Mouse (Mus musculus): ENCODE results near the gene Prpf38a. TPM values are rescaled to one million over a fixed set of nuclear protein-coding genes. Genes with fewer than 3 reads are reported as not detected.

The Prpf38a gene
- polyA plus RNA-seq, 1 experiment: 121 TPM

- Histone ChIP-seq H3K36me3 (ENCODE audit: control insufficient read depth, insufficient read depth, low read length, poor library complexity, severe bottlenecking) (peaks cover 78% of the 10 kb centered on the region), H3K9ac (ENCODE audit: low read depth, poor library complexity, severe bottlenecking) (no peak overlapping the region), H3K27me3 (ENCODE audit: control insufficient read depth, insufficient read depth, low read length, poor library complexity, severe bottlenecking) (no peaks in the 10 kb centered on the region), H3K27ac (ENCODE audit: insufficient read depth, low read length) (no peak overlapping the region), H3K4me3 (ENCODE audit: low read depth, low read length) (no peak overlapping the region), H3K9me3 (replicated peaks; ENCODE audit: control insufficient read depth, insufficient read depth, low read length, poor library complexity, severe bottlenecking) (no peaks in the 10 kb centered on the region), H3K4me1 (ENCODE audit: control insufficient read depth, insufficient read depth, low read length) (no peaks in the 10 kb centered on the region)
- no peak for TF ChIP-seq POLR2A (IDR thresholded peaks at IDR 0.05; ENCODE audit: insufficient read depth, low read length)
- TF ChIP-seq EP300 (IDR thresholded peaks at IDR 0.05; ENCODE audit: insufficient read depth, low read depth, low read length): no peak
- no peak for TF ChIP-seq CTCF (IDR thresholded peaks at IDR 0.05; ENCODE audit: low read depth, low read length)
Measured at GRCm38 (mm10) chr4:108595785-108596184, 16.6 kb upstream of the Prpf38a start.

- H3K4me3 ChIP-seq (ENCODE audit: low read depth, low read length): no peak overlapping the region
- peaks cover 73% of the 10 kb centered on the region for H3K36me3 ChIP-seq (ENCODE audit: control insufficient read depth, insufficient read depth, low read length, poor library complexity, severe bottlenecking)
- no peaks in the 10 kb centered on the region for H3K9me3 ChIP-seq (replicated peaks; ENCODE audit: control insufficient read depth, insufficient read depth, low read length, poor library complexity, severe bottlenecking)
Measured at GRCm38 (mm10) chr4:108593376-108593775, 14.2 kb upstream of the Prpf38a start.

GRCm38 (mm10) chr4:108579743-108580411 lies 741 bp upstream of the Prpf38a start:
- peak overlapping the region; percentile 86 for H3K9ac ChIP-seq (ENCODE audit: low read depth, poor library complexity, severe bottlenecking)
- TF ChIP-seq EP300 (IDR thresholded peaks at IDR 0.05; ENCODE audit: insufficient read depth, low read depth, low read length) (no peak), POLR2A (IDR thresholded peaks at IDR 0.05; ENCODE audit: insufficient read depth, low read length) (no peak), CTCF (IDR thresholded peaks at IDR 0.05; ENCODE audit: low read depth, low read length) (no peak)
- H3K4me3 ChIP-seq (ENCODE audit: low read depth, low read length): peak overlapping the region; percentile 77
- H3K9me3 ChIP-seq (replicated peaks; ENCODE audit: control insufficient read depth, insufficient read depth, low read length, poor library complexity, severe bottlenecking): no peaks in the 10 kb centered on the region
- H3K4me1 ChIP-seq (ENCODE audit: control insufficient read depth, insufficient read depth, low read length): no peaks in the 10 kb centered on the region
- H3K27me3 ChIP-seq (ENCODE audit: control insufficient read depth, insufficient read depth, low read length, poor library complexity, severe bottlenecking): no peaks in the 10 kb centered on the region
- H3K36me3 ChIP-seq (ENCODE audit: control insufficient read depth, insufficient read depth, low read length, poor library complexity, severe bottlenecking): peaks cover 20% of the 10 kb centered on the region
- peak overlapping the region; percentile 35 for H3K27ac ChIP-seq (ENCODE audit: insufficient read depth, low read length)

More at GRCm38 (mm10) chr4:108593376-108593775, 14.2 kb upstream of the Prpf38a start:
- no peaks in the 10 kb centered on the region for H3K4me1 ChIP-seq (ENCODE audit: control insufficient read depth, insufficient read depth, low read length)
- TF ChIP-seq EP300 (IDR thresholded peaks at IDR 0.05; ENCODE audit: insufficient read depth, low read depth, low read length): no peak
- TF ChIP-seq POLR2A (IDR thresholded peaks at IDR 0.05; ENCODE audit: insufficient read depth, low read length): no peak
- TF ChIP-seq CTCF (IDR thresholded peaks at IDR 0.05; ENCODE audit: low read depth, low read length): no peak
- H3K27ac ChIP-seq (ENCODE audit: insufficient read depth, low read length): no peak overlapping the region
- no peak overlapping the region for H3K9ac ChIP-seq (ENCODE audit: low read depth, poor library complexity, severe bottlenecking)
- no peaks in the 10 kb centered on the region for H3K27me3 ChIP-seq (ENCODE audit: control insufficient read depth, insufficient read depth, low read length, poor library complexity, severe bottlenecking)

- H3K36me3 ChIP-seq (ENCODE audit: control insufficient read depth, insufficient read depth, low read length, poor library complexity, severe bottlenecking): peaks cover 68% of the 10 kb centered on the region
- H3K9ac ChIP-seq (ENCODE audit: low read depth, poor library complexity, severe bottlenecking): no peak overlapping the region
- no peak overlapping the region for H3K4me3 ChIP-seq (ENCODE audit: low read depth, low read length)
- TF ChIP-seq EP300 (IDR thresholded peaks at IDR 0.05; ENCODE audit: insufficient read depth, low read depth, low read length): no peak
- TF ChIP-seq CTCF (IDR thresholded peaks at IDR 0.05; ENCODE audit: low read depth, low read length): no peak
- no peak for TF ChIP-seq POLR2A (IDR thresholded peaks at IDR 0.05; ENCODE audit: insufficient read depth, low read length)
- no peaks in the 10 kb centered on the region for H3K9me3 ChIP-seq (replicated peaks; ENCODE audit: control insufficient read depth, insufficient read depth, low read length, poor library complexity, severe bottlenecking)
- no peaks in the 10 kb centered on the region for H3K4me1 ChIP-seq (ENCODE audit: control insufficient read depth, insufficient read depth, low read length)
- H3K27me3 ChIP-seq (ENCODE audit: control insufficient read depth, insufficient read depth, low read length, poor library complexity, severe bottlenecking): no peaks in the 10 kb centered on the region
- no peak overlapping the region for H3K27ac ChIP-seq (ENCODE audit: insufficient read depth, low read length)
Measured at GRCm38 (mm10) chr4:108572644-108573043, 6.5 kb downstream of the Prpf38a start.

GRCm38 (mm10) chr4:108565026-108565425 lies 14.1 kb downstream of the Prpf38a start:
- peaks cover 75% of the 10 kb centered on the region for H3K36me3 ChIP-seq (ENCODE audit: control insufficient read depth, insufficient read depth, low read length, poor library complexity, severe bottlenecking)
- no peak for TF ChIP-seq EP300 (IDR thresholded peaks at IDR 0.05; ENCODE audit: insufficient read depth, low read depth, low read length)
- no peak for TF ChIP-seq POLR2A (IDR thresholded peaks at IDR 0.05; ENCODE audit: insufficient read depth, low read length)
- no peak for TF ChIP-seq CTCF (IDR thresholded peaks at IDR 0.05; ENCODE audit: low read depth, low read length)
- H3K27ac ChIP-seq (ENCODE audit: insufficient read depth, low read length): no peak overlapping the region
- no peaks in the 10 kb centered on the region for H3K9me3 ChIP-seq (replicated peaks; ENCODE audit: control insufficient read depth, insufficient read depth, low read length, poor library complexity, severe bottlenecking)
- no peaks in the 10 kb centered on the region for H3K27me3 ChIP-seq (ENCODE audit: control insufficient read depth, insufficient read depth, low read length, poor library complexity, severe bottlenecking)
- no peak overlapping the region for H3K9ac ChIP-seq (ENCODE audit: low read depth, poor library complexity, severe bottlenecking)
- no peaks in the 10 kb centered on the region for H3K4me1 ChIP-seq (ENCODE audit: control insufficient read depth, insufficient read depth, low read length)
- no peak overlapping the region for H3K4me3 ChIP-seq (ENCODE audit: low read depth, low read length)

GRCm38 (mm10) chr4:108539701-108540100 lies 39.4 kb downstream of the Prpf38a start:
- H3K27me3 ChIP-seq (ENCODE audit: control insufficient read depth, insufficient read depth, low read length, poor library complexity, severe bottlenecking): no peaks in the 10 kb centered on the region
- H3K9ac ChIP-seq (ENCODE audit: low read depth, poor library complexity, severe bottlenecking): no peak overlapping the region
- H3K9me3 ChIP-seq (replicated peaks; ENCODE audit: control insufficient read depth, insufficient read depth, low read length, poor library complexity, severe bottlenecking): no peaks in the 10 kb centered on the region
- no peak overlapping the region for H3K27ac ChIP-seq (ENCODE audit: insufficient read depth, low read length)
- no peaks in the 10 kb centered on the region for H3K4me1 ChIP-seq (ENCODE audit: control insufficient read depth, insufficient read depth, low read length)
- TF ChIP-seq POLR2A (IDR thresholded peaks at IDR 0.05; ENCODE audit: insufficient read depth, low read length) (no peak), EP300 (IDR thresholded peaks at IDR 0.05; ENCODE audit: insufficient read depth, low read depth, low read length) (no peak), CTCF (IDR thresholded peaks at IDR 0.05; ENCODE audit: low read depth, low read length) (no peak)
- no peak overlapping the region for H3K4me3 ChIP-seq (ENCODE audit: low read depth, low read length)
- peaks cover 7% of the 10 kb centered on the region for H3K36me3 ChIP-seq (ENCODE audit: control insufficient read depth, insufficient read depth, low read length, poor library complexity, severe bottlenecking)

Other genes with a start within 250 kb of the Prpf38a start
- 1.2 and 1.4 TPM in 2 replicates for gene Shisal2a, start 196.0 kb downstream of the Prpf38a start, polyA plus RNA-seq (2011; ENCODE audit: insufficient read depth, insufficient read length, low read depth, missing spikeins)
- gene Gpx7, start 172.4 kb downstream of the Prpf38a start, polyA plus RNA-seq (2011; ENCODE audit: insufficient read depth, insufficient read length, low read depth, missing spikeins): 11.3 and 11.5 TPM in 2 replicates
- gene Tut4, start 119.9 kb downstream of the Prpf38a start, polyA plus RNA-seq (2011; ENCODE audit: insufficient read depth, insufficient read length, low read depth, missing spikeins): 75.9 and 88.3 TPM in 2 replicates
- 69.3 and 71.1 TPM in 2 replicates for gene Orc1, start 87 bp upstream of the Prpf38a start, polyA plus RNA-seq (2011; ENCODE audit: insufficient read depth, insufficient read length, low read depth, missing spikeins)
- gene Cc2d1b, start 40.6 kb upstream of the Prpf38a start, polyA plus RNA-seq (2011; ENCODE audit: insufficient read depth, insufficient read length, low read depth, missing spikeins): 47.8 and 49.0 TPM in 2 replicates
- gene 3110021N24Rik, start 140.3 kb upstream of the Prpf38a start, polyA plus RNA-seq (2011; ENCODE audit: insufficient read depth, insufficient read length, low read depth, missing spikeins): not detected in 2 replicates
- 16.0 and 17.7 TPM in 2 replicates for gene Zfyve9, start 201.5 kb upstream of the Prpf38a start, polyA plus RNA-seq (2011; ENCODE audit: insufficient read depth, insufficient read length, low read depth, missing spikeins)

Measured in ES-Bruce4 (cell line).